Mouse (Mus musculus) liver, adult 2 months (tissue): ENCODE measurements at regions not wholly inside any gene's neighbourhood (a gene's known extent, or its start where the extent isn't known, plus 50 kb on each side); places are given as distances from the start of the nearest gene placed in this dataset.

Experiments
- DNase-seq: peaks from one replicate; pipeline ENCODE4 v3.0.0-alpha.2; 2011; ENCODE audit warnings: low read depth, low spot score; ENCODE audit errors: extremely low read depth
- H3K27ac ChIP-seq: fragments of 200-500 bp; replicated peaks from 2 replicates; pipeline ENCODE4 v1.5.1; 2012; ENCODE audit warnings: low read depth, mild to moderate bottlenecking, control low read depth, inconsistent platforms, low read length; ENCODE audit not compliant: insufficient read depth
- H3K27me3 ChIP-seq: fragments of 200-500 bp; 2 replicates; pipeline ENCODE4 v1.6.1; 2012; ENCODE audit warnings: mild to moderate bottlenecking, moderate library complexity, low read length, inconsistent platforms; ENCODE audit not compliant: control insufficient read depth, insufficient read depth
- H3K36me3 ChIP-seq: fragments of 200-500 bp; 2 replicates; pipeline ENCODE4 v1.6.1; 2012; ENCODE audit warnings: low read length, inconsistent platforms; ENCODE audit not compliant: control insufficient read depth, insufficient read depth
- H3K4me1 ChIP-seq: fragments of 200-500 bp; 2 replicates; pipeline ENCODE4 v1.6.1; 2011; ENCODE audit warnings: low read length; ENCODE audit not compliant: control insufficient read depth, insufficient read depth
- H3K4me3 ChIP-seq: fragments of 200-500 bp; 2 replicates; pipeline ENCODE4 v1.5.1; 2011; ENCODE audit warnings: low read depth, mild to moderate bottlenecking, control low read depth, low read length, moderate library complexity; ENCODE audit not compliant: insufficient read depth
- H3K79me2 ChIP-seq: fragments of 200-500 bp; 2 replicates; pipeline ENCODE4 v1.6.1; 2012; ENCODE audit warnings: inconsistent platforms, mild to moderate bottlenecking, low read length, moderate library complexity; ENCODE audit not compliant: control insufficient read depth, insufficient read depth
- H3K9ac ChIP-seq: fragments of 200-500 bp; 2 replicates; pipeline ENCODE4 v1.6.1; 2012; ENCODE audit warnings: low read depth, mild to moderate bottlenecking, control low read depth, inconsistent platforms, low read length
- CTCF ChIP-seq: fragments of 200-500 bp; IDR thresholded peaks from 2 replicates; pipeline ENCODE4 v1.5.1; 2011; ENCODE audit warnings: low read depth, low read length, control low read depth
- POLR2A ChIP-seq: fragments of 200-500 bp; IDR thresholded peaks from 2 replicates; pipeline ENCODE4 v1.6.1; 2011; ENCODE audit warnings: low read length, control low read depth; ENCODE audit not compliant: insufficient read depth; ENCODE audit errors: extremely low read depth
- WGBS: fragments of 180-500 bp; shearing (Covaris S2); methylation state at CpG from one replicate; pipeline ENCODE4 v1.1.7; 2018; 5-methylcytosine and 5-hydroxymethylcytosine counted together

DNA sequence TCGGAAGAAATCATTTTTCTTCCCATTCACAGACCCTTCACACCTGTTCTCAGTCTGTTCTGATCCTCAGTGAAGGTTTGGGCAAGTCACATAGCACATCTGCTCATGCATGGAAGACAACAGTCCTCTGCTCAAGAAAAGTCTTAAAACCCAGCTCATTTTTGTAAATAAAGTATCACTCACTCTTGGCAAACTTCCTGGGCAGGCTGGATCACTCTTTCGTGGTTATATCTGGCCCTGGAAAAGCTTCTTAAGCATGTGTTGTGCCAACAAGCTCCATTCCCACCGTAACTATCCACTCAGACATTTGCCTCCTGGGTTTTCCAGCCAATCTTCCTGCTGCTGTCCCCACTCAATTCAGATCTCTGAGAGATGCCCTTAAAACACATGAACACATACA is 103.2 kb upstream of the Cep85l start:
- no peak overlapping the region for H3K9ac ChIP-seq
- H3K4me1 ChIP-seq: no peaks in the 10 kb centered on the region
- no peak overlapping the region for H3K27ac ChIP-seq
- no peaks in the 10 kb centered on the region for H3K79me2 ChIP-seq
- no peak overlapping the region for H3K4me3 ChIP-seq
- no peaks in the 10 kb centered on the region for H3K36me3 ChIP-seq
- WGBS: 67% methylated on average over 3 of the region's 3 CpGs
- no peak for TF ChIP-seq CTCF
- no peak for TF ChIP-seq POLR2A
- no peak for DNase-seq
- H3K27me3 ChIP-seq: no peaks in the 10 kb centered on the region

- Histone ChIP-seq H3K9ac (no peak overlapping the region), H3K27ac (no peak overlapping the region), H3K79me2 (no peaks in the 10 kb centered on the region), H3K27me3 (no peaks in the 10 kb centered on the region), H3K4me1 (no peaks in the 10 kb centered on the region; the same call in 1 of the 2 replicates), H3K36me3 (no peaks in the 10 kb centered on the region), H3K4me3 (no peak overlapping the region)
- WGBS: 93% methylated on average over 3 of the region's 3 CpGs
- no peak for DNase-seq
- TF ChIP-seq POLR2A: no peak
- no peak for TF ChIP-seq CTCF
These were observed 90.5 kb upstream of the Cep85l start for GRCm38 (mm10) chr10:53470200-53470599.

DNA sequence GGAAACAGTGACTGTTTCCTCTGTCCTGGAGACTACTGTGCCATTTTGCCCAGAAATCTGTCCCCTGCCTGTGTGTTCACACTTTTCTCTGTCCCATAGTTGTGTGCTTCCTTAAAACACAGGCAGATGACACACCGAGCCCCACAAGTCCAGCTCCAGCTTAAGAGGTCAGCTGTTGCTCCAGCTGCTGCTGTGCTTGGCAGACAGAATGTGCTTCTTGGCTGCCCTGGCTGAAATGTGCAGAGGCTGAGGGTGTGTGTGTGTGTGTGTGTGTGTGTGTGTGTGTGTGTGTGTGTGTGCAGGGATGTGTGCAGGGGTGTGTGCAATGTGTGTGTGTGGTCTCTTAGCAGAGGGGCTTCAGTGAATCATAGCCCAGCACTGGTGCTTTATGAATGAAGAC is 89.9 kb upstream of the Cep85l start:
- H3K36me3 ChIP-seq: no peaks in the 10 kb centered on the region
- peak; percentile 28 for DNase-seq
- 35% methylated on average over 1 of the region's 1 CpGs for WGBS

DNA sequence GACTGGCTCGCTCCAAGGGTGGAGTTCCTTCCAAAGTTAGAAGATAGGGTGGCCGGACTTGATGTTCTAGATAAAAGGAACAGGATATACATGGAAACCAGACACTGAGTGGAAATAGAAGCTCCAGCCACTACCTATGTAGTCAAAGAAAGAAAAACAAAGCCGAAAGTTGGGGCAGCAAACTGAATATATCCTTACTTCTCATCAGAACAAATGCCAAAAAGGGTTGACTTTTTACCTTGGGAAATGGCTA is 88.5 kb upstream of the Cep85l start:
- WGBS: 82% methylated on average over 3 of the region's 3 CpGs
- no peak for DNase-seq
- TF ChIP-seq POLR2A: no peak
- no peak for TF ChIP-seq CTCF

More for the DNA sequence above, 89.9 kb upstream of the Cep85l start:
- Histone ChIP-seq H3K4me3 (no peak overlapping the region), H3K79me2 (no peaks in the 10 kb centered on the region), H3K9ac (no peak overlapping the region), H3K27me3 (no peaks in the 10 kb centered on the region), H3K4me1 (no peaks in the 10 kb centered on the region; the same call in 1 of the 2 replicates), H3K27ac (no peak overlapping the region)
- no peak for TF ChIP-seq POLR2A
- no peak for TF ChIP-seq CTCF

DNA sequence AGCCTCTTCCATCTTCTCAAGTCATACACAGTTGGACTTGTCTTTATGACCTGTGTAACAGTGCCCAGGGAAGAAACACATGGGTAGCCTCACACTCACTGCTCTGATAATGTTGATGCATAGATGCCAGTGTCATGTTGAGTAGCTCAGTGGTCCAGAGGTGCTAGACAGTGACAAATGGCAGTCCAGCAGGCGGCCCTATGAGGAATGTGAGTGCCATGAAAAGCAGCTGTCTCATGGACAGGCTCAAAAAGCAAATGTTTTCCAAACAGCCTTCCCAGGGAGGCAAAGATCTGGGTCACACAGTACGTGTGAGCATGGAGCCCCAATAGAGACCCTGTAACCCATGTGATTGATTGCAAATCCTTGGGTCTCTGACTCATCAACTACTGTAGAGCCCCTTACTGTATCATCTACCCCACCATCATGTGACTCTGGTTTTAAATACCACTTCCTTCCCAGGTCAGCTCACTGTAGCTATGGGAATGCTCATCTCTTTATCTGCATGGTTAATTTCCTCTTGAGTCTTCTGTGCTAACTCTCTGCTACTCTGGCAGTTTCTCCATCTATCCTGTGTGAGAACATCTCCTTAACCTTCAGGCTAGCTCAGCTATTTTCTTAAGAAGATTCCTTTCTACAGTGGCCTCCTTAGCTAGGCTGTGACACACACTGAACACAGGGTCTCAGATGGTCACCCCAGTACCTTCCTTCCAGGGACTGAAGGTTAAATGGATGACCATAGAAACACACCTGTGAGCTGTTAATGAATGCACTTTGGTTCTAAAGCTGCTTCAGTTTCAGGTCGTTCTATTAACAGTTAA is 87.9 kb upstream of the Cep85l start:
- Histone ChIP-seq H3K4me1 (no peaks in the 10 kb centered on the region; the same call in 1 of the 2 replicates), H3K79me2 (no peaks in the 10 kb centered on the region), H3K27ac (no peak overlapping the region), H3K36me3 (no peaks in the 10 kb centered on the region), H3K4me3 (no peak overlapping the region), H3K9ac (no peak overlapping the region), H3K27me3 (no peaks in the 10 kb centered on the region)
- TF ChIP-seq CTCF (no peak), POLR2A (no peak)
- WGBS: 81% methylated on average over 3 of the region's 3 CpGs
- DNase-seq: no peak

More for the DNA sequence above, 88.5 kb upstream of the Cep85l start:
- no peak overlapping the region for H3K9ac ChIP-seq
- no peaks in the 10 kb centered on the region for H3K79me2 ChIP-seq
- H3K4me1 ChIP-seq: no peaks in the 10 kb centered on the region; the same call in 1 of the 2 replicates
- H3K27me3 ChIP-seq: no peaks in the 10 kb centered on the region
- no peaks in the 10 kb centered on the region for H3K36me3 ChIP-seq
- no peak overlapping the region for H3K4me3 ChIP-seq
- no peak overlapping the region for H3K27ac ChIP-seq

DNA sequence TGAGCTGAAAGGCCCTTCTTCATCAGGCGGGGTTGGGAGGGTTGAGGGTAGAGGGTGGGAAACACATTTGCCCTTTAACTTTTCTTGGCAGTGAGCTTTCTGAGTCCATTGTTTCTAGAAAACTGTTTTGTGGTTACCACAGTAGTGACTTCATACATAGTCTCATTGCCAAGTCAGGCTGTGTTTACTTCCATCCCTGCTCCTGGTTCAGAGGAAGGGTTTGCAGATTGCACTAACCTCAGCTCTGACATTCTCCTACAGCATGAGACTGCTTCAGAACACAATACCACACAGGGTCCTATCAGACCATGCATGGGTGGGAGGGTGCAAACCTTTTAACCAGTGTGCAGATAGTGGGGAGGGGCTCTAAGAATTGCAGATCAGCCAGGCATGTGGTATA is 87.1 kb upstream of the Cep85l start:
- Histone ChIP-seq H3K36me3 (no peaks in the 10 kb centered on the region), H3K9ac (no peak overlapping the region), H3K4me3 (no peak overlapping the region), H3K79me2 (no peaks in the 10 kb centered on the region), H3K27me3 (no peaks in the 10 kb centered on the region), H3K4me1 (no peaks in the 10 kb centered on the region; the same call in 1 of the 2 replicates), H3K27ac (no peak overlapping the region)
- WGBS: 70% methylated on average over 1 of the region's 1 CpGs
- no peak for TF ChIP-seq CTCF
- TF ChIP-seq POLR2A: no peak
- no peak for DNase-seq
